Mouse (Mus musculus): ENCODE results near the gene Mettl21c. TPM values are rescaled to one million over a fixed set of nuclear protein-coding genes. Genes with fewer than 3 reads are reported as not detected.
A peak's percentile ranks its signal among the peaks of the same experiment; 100 is the strongest.

Mettl21c gene
- polyA plus RNA-seq, 1 experiment, result 0.09 TPM

GRCm38 (mm10) chr1:44041797-44042554 lies 22.1 kb upstream of the Mettl21c start:
- Histone ChIP-seq H3K27me3 (replicated peaks; ENCODE audit: control insufficient read depth, insufficient read depth, low read length) (no peaks in the 10 kb centered on the region), H3K4me3 (ENCODE audit: insufficient read depth, low read depth, low read length) (peak overlapping the region; percentile 50), H3K36me3 (ENCODE audit: control insufficient read depth, insufficient read depth, low read length) (no peaks in the 10 kb centered on the region), H3K4me1 (ENCODE audit: control insufficient read depth, insufficient read depth, low read length) (no peaks in the 10 kb centered on the region), H3K27ac (ENCODE audit: insufficient read depth, low read depth, low read length) (no peak overlapping the region)
- TF ChIP-seq CTCF (conservative IDR thresholded peaks at IDR 0.05; ENCODE audit: insufficient read depth, insufficient read length, low read depth, low read length) (peak; percentile 48), POLR2A (IDR thresholded peaks at IDR 0.05; ENCODE audit: low read depth, low read length) (no peak)
- under 1% methylated on average over 17 of the region's 17 CpGs for WGBS
- DNase-seq, result peak; percentile 64

GRCm38 (mm10) chr1:44032948-44033347 lies 13.1 kb upstream of the Mettl21c start:
- 90% methylated on average over 5 of the region's 5 CpGs for WGBS
- TF ChIP-seq CTCF (conservative IDR thresholded peaks at IDR 0.05; ENCODE audit: insufficient read depth, insufficient read length, low read depth, low read length) (no peak), POLR2A (IDR thresholded peaks at IDR 0.05; ENCODE audit: low read depth, low read length) (no peak)
- Histone ChIP-seq H3K27me3 (replicated peaks; ENCODE audit: control insufficient read depth, insufficient read depth, low read length) (no peaks in the 10 kb centered on the region), H3K27ac (ENCODE audit: insufficient read depth, low read depth, low read length) (no peak overlapping the region), H3K4me1 (ENCODE audit: control insufficient read depth, insufficient read depth, low read length) (no peaks in the 10 kb centered on the region), H3K4me3 (ENCODE audit: insufficient read depth, low read depth, low read length) (no peak overlapping the region), H3K36me3 (ENCODE audit: control insufficient read depth, insufficient read depth, low read length) (no peaks in the 10 kb centered on the region)
- DNase-seq, result no peak

GRCm38 (mm10) chr1:44032213-44032612 lies 12.4 kb upstream of the Mettl21c start:
- no peak overlapping the region for H3K27ac ChIP-seq (ENCODE audit: insufficient read depth, low read depth, low read length)
- no peak for DNase-seq
- H3K4me1 ChIP-seq (ENCODE audit: control insufficient read depth, insufficient read depth, low read length), result no peaks in the 10 kb centered on the region
- no peak for TF ChIP-seq CTCF (conservative IDR thresholded peaks at IDR 0.05; ENCODE audit: insufficient read depth, insufficient read length, low read depth, low read length)
- no peak for TF ChIP-seq POLR2A (IDR thresholded peaks at IDR 0.05; ENCODE audit: low read depth, low read length)
- H3K36me3 ChIP-seq (ENCODE audit: control insufficient read depth, insufficient read depth, low read length), result no peaks in the 10 kb centered on the region
- no peaks in the 10 kb centered on the region for H3K27me3 ChIP-seq (replicated peaks; ENCODE audit: control insufficient read depth, insufficient read depth, low read length)
- no peak overlapping the region for H3K4me3 ChIP-seq (ENCODE audit: insufficient read depth, low read depth, low read length)
- 79% methylated on average over 2 of the region's 2 CpGs for whole genome bisulfite sequencing

- WGBS, result 53% methylated on average over 1 of the region's 1 CpGs
- no peaks in the 10 kb centered on the region for H3K36me3 ChIP-seq (ENCODE audit: control insufficient read depth, insufficient read depth, low read length)
- no peaks in the 10 kb centered on the region for H3K27me3 ChIP-seq (replicated peaks; ENCODE audit: control insufficient read depth, insufficient read depth, low read length)
- peak; percentile 66 for DNase-seq
- TF ChIP-seq CTCF (conservative IDR thresholded peaks at IDR 0.05; ENCODE audit: insufficient read depth, insufficient read length, low read depth, low read length), result no peak
- TF ChIP-seq POLR2A (IDR thresholded peaks at IDR 0.05; ENCODE audit: low read depth, low read length), result no peak
- no peak overlapping the region for H3K4me3 ChIP-seq (ENCODE audit: insufficient read depth, low read depth, low read length)
- no peaks in the 10 kb centered on the region for H3K4me1 ChIP-seq (ENCODE audit: control insufficient read depth, insufficient read depth, low read length)
- H3K27ac ChIP-seq (ENCODE audit: insufficient read depth, low read depth, low read length), result no peak overlapping the region
Measured at GRCm38 (mm10) chr1:44027651-44028050, 7.8 kb upstream of the Mettl21c start.

GRCm38 (mm10) chr1:44022656-44023055 lies 2.8 kb upstream of the Mettl21c start:
- WGBS, result 89% methylated on average over 1 of the region's 1 CpGs
- Histone ChIP-seq H3K27ac (ENCODE audit: insufficient read depth, low read depth, low read length) (no peak overlapping the region), H3K4me1 (ENCODE audit: control insufficient read depth, insufficient read depth, low read length) (no peaks in the 10 kb centered on the region), H3K4me3 (ENCODE audit: insufficient read depth, low read depth, low read length) (no peak overlapping the region), H3K36me3 (ENCODE audit: control insufficient read depth, insufficient read depth, low read length) (no peaks in the 10 kb centered on the region), H3K27me3 (replicated peaks; ENCODE audit: control insufficient read depth, insufficient read depth, low read length) (no peaks in the 10 kb centered on the region)
- TF ChIP-seq POLR2A (IDR thresholded peaks at IDR 0.05; ENCODE audit: low read depth, low read length) (no peak), CTCF (conservative IDR thresholded peaks at IDR 0.05; ENCODE audit: insufficient read depth, insufficient read length, low read depth, low read length) (no peak)
- DNase-seq, result no peak

GRCm38 (mm10) chr1:44015556-44015955 lies 4.3 kb downstream of the Mettl21c start:
- no peaks in the 10 kb centered on the region for H3K36me3 ChIP-seq (ENCODE audit: control insufficient read depth, insufficient read depth, low read length)
- TF ChIP-seq POLR2A (IDR thresholded peaks at IDR 0.05; ENCODE audit: low read depth, low read length) (no peak), CTCF (conservative IDR thresholded peaks at IDR 0.05; ENCODE audit: insufficient read depth, insufficient read length, low read depth, low read length) (no peak)
- no peaks in the 10 kb centered on the region for H3K4me1 ChIP-seq (ENCODE audit: control insufficient read depth, insufficient read depth, low read length)
- no peak overlapping the region for H3K4me3 ChIP-seq (ENCODE audit: insufficient read depth, low read depth, low read length)
- peak; percentile 74 for DNase-seq
- no peaks in the 10 kb centered on the region for H3K27me3 ChIP-seq (replicated peaks; ENCODE audit: control insufficient read depth, insufficient read depth, low read length)
- 58% methylated on average over 2 of the region's 2 CpGs for WGBS
- H3K27ac ChIP-seq (ENCODE audit: insufficient read depth, low read depth, low read length), result no peak overlapping the region

- H3K27ac ChIP-seq (ENCODE audit: insufficient read depth, low read depth, low read length), result no peak overlapping the region
- TF ChIP-seq CTCF (conservative IDR thresholded peaks at IDR 0.05; ENCODE audit: insufficient read depth, insufficient read length, low read depth, low read length), result no peak
- no peak for TF ChIP-seq POLR2A (IDR thresholded peaks at IDR 0.05; ENCODE audit: low read depth, low read length)
- no peak for DNase-seq
- H3K36me3 ChIP-seq (ENCODE audit: control insufficient read depth, insufficient read depth, low read length), result peaks cover 5% of the 10 kb centered on the region
- no peaks in the 10 kb centered on the region for H3K27me3 ChIP-seq (replicated peaks; ENCODE audit: control insufficient read depth, insufficient read depth, low read length)
- WGBS, result over 99% methylated on average over 2 of the region's 2 CpGs
- H3K4me3 ChIP-seq (ENCODE audit: insufficient read depth, low read depth, low read length), result no peak overlapping the region
- no peaks in the 10 kb centered on the region for H3K4me1 ChIP-seq (ENCODE audit: control insufficient read depth, insufficient read depth, low read length)
Measured at GRCm38 (mm10) chr1:44004513-44004912, 15.3 kb downstream of the Mettl21c start.

Data from kidney, adult 2 months (tissue).